Mouse (Mus musculus): ENCODE data around the gene Kdm1b. TPM values are rescaled to one million over a fixed set of nuclear protein-coding genes. Genes with fewer than 3 reads are reported as not detected.

The Kdm1b gene
- polyA plus RNA-seq, 1 experiment from 2014 or later = 9.9 TPM

GRCm38 (mm10) chr13:47050009-47050408 is 6.7 kb downstream of the Kdm1b start:
- Histone ChIP-seq H3K4me1 (ENCODE audit: control insufficient read depth, insufficient read depth, low read length) (no peaks in the 10 kb centered on the region), H3K9me3 (replicated peaks; ENCODE audit: control insufficient read depth, low read length) (no peaks in the 10 kb centered on the region), H3K36me3 (ENCODE audit: control insufficient read depth, insufficient read depth) (peaks cover 15% of the 10 kb centered on the region), H3K27me3 (ENCODE audit: control insufficient read depth, insufficient read depth, low read length) (no peaks in the 10 kb centered on the region), H3K4me2 (ENCODE audit: low read depth, low read length) (no peak overlapping the region), H3K4me3 (ENCODE audit: low read length) (no peak overlapping the region), H3K9ac (ENCODE audit: low read length) (no peak overlapping the region), H3K27ac (ENCODE audit: low read length) (no peak overlapping the region)
- ATAC-seq (replicated peaks; ENCODE audit: extremely low read depth, insufficient read depth, low FRiP score) = no peak
- WGBS = 35% methylated on average over 4 of the region's 4 CpGs

GRCm38 (mm10) chr13:47053971-47054370 is 10.7 kb downstream of the Kdm1b start:
- Histone ChIP-seq H3K36me3 (ENCODE audit: control insufficient read depth, insufficient read depth) (peaks cover 10% of the 10 kb centered on the region), H3K4me3 (ENCODE audit: low read length) (no peak overlapping the region), H3K27ac (ENCODE audit: low read length) (no peak overlapping the region), H3K4me2 (ENCODE audit: low read depth, low read length) (no peak overlapping the region), H3K9me3 (replicated peaks; ENCODE audit: control insufficient read depth, low read length) (no peaks in the 10 kb centered on the region), H3K4me1 (ENCODE audit: control insufficient read depth, insufficient read depth, low read length) (no peaks in the 10 kb centered on the region), H3K9ac (ENCODE audit: low read length) (no peak overlapping the region), H3K27me3 (ENCODE audit: control insufficient read depth, insufficient read depth, low read length) (no peaks in the 10 kb centered on the region)
- WGBS = 77% methylated on average over 10 of the region's 10 CpGs
- no peak for ATAC-seq (replicated peaks; ENCODE audit: extremely low read depth, insufficient read depth, low FRiP score)

GRCm38 (mm10) chr13:47056126-47056525 is 12.8 kb downstream of the Kdm1b start:
- Histone ChIP-seq H3K27me3 (ENCODE audit: control insufficient read depth, insufficient read depth, low read length) (no peaks in the 10 kb centered on the region), H3K36me3 (ENCODE audit: control insufficient read depth, insufficient read depth) (peaks cover 9% of the 10 kb centered on the region; the same call in 1 of the 2 replicates), H3K9ac (ENCODE audit: low read length) (no peak overlapping the region), H3K4me3 (ENCODE audit: low read length) (no peak overlapping the region), H3K4me1 (ENCODE audit: control insufficient read depth, insufficient read depth, low read length) (no peaks in the 10 kb centered on the region), H3K27ac (ENCODE audit: low read length) (no peak overlapping the region), H3K4me2 (ENCODE audit: low read depth, low read length) (no peak overlapping the region), H3K9me3 (replicated peaks; ENCODE audit: control insufficient read depth, low read length) (no peaks in the 10 kb centered on the region)
- peak; percentile 32; the same call in 1 of the 2 replicates for ATAC-seq (replicated peaks; ENCODE audit: extremely low read depth, insufficient read depth, low FRiP score)
- 70% methylated on average over 11 of the region's 11 CpGs for WGBS

- H3K4me2 ChIP-seq (ENCODE audit: low read depth, low read length) = no peak overlapping the region
- H3K9ac ChIP-seq (ENCODE audit: low read length) = no peak overlapping the region
- no peaks in the 10 kb centered on the region for H3K27me3 ChIP-seq (ENCODE audit: control insufficient read depth, insufficient read depth, low read length)
- no peak overlapping the region for H3K27ac ChIP-seq (ENCODE audit: low read length)
- no peaks in the 10 kb centered on the region for H3K4me1 ChIP-seq (ENCODE audit: control insufficient read depth, insufficient read depth, low read length)
- H3K36me3 ChIP-seq (ENCODE audit: control insufficient read depth, insufficient read depth) = peaks cover 6% of the 10 kb centered on the region; the same call in 1 of the 2 replicates
- H3K4me3 ChIP-seq (ENCODE audit: low read length) = no peak overlapping the region
- ATAC-seq (replicated peaks; ENCODE audit: extremely low read depth, insufficient read depth, low FRiP score) = no peak
- H3K9me3 ChIP-seq (replicated peaks; ENCODE audit: control insufficient read depth, low read length) = no peaks in the 10 kb centered on the region
- WGBS = 82% methylated on average over 5 of the region's 5 CpGs
These were observed 13.5 kb downstream of the Kdm1b start for GRCm38 (mm10) chr13:47056781-47057180.

- Histone ChIP-seq H3K27me3 (ENCODE audit: control insufficient read depth, insufficient read depth, low read length) (no peaks in the 10 kb centered on the region), H3K36me3 (ENCODE audit: control insufficient read depth, insufficient read depth) (0 out of 2 replicates have a peak, but pooled peaks cover 11% of the 10 kb centered on the region), H3K9me3 (replicated peaks; ENCODE audit: control insufficient read depth, low read length) (no peaks in the 10 kb centered on the region), H3K4me3 (ENCODE audit: low read length) (no peak overlapping the region), H3K27ac (ENCODE audit: low read length) (no peak overlapping the region), H3K4me1 (ENCODE audit: control insufficient read depth, insufficient read depth, low read length) (no peaks in the 10 kb centered on the region), H3K9ac (ENCODE audit: low read length) (no peak overlapping the region), H3K4me2 (ENCODE audit: low read depth, low read length) (no peak overlapping the region)
- WGBS = 93% methylated on average over 17 of the region's 17 CpGs
- ATAC-seq (replicated peaks; ENCODE audit: extremely low read depth, insufficient read depth, low FRiP score) = no peak
These were observed 19.5 kb downstream of the Kdm1b start for GRCm38 (mm10) chr13:47062756-47063155.

- WGBS = 64% methylated on average over 15 of the region's 15 CpGs
These were observed 20.9 kb downstream of the Kdm1b start for GRCm38 (mm10) chr13:47063985-47064760.

GRCm38 (mm10) chr13:47066516-47066915 is 23.2 kb downstream of the Kdm1b start:
- no peak overlapping the region for H3K27ac ChIP-seq (ENCODE audit: low read length)
- no peaks in the 10 kb centered on the region for H3K27me3 ChIP-seq (ENCODE audit: control insufficient read depth, insufficient read depth, low read length)
- no peaks in the 10 kb centered on the region for H3K9me3 ChIP-seq (replicated peaks; ENCODE audit: control insufficient read depth, low read length)
- H3K9ac ChIP-seq (ENCODE audit: low read length) = no peak overlapping the region
- no peak overlapping the region for H3K4me2 ChIP-seq (ENCODE audit: low read depth, low read length)
- no peaks in the 10 kb centered on the region for H3K4me1 ChIP-seq (ENCODE audit: control insufficient read depth, insufficient read depth, low read length)
- WGBS = 95% methylated on average over 10 of the region's 10 CpGs
- ATAC-seq (replicated peaks; ENCODE audit: extremely low read depth, insufficient read depth, low FRiP score) = no peak
- 0 out of 2 replicates have a peak, but pooled peaks cover 8% of the 10 kb centered on the region for H3K36me3 ChIP-seq (ENCODE audit: control insufficient read depth, insufficient read depth)
- no peak overlapping the region for H3K4me3 ChIP-seq (ENCODE audit: low read length)

More at GRCm38 (mm10) chr13:47063985-47064760, 20.9 kb downstream of the Kdm1b start:
- Histone ChIP-seq H3K4me3 (ENCODE audit: low read length) (no peak overlapping the region), H3K27me3 (ENCODE audit: control insufficient read depth, insufficient read depth, low read length) (no peaks in the 10 kb centered on the region), H3K27ac (ENCODE audit: low read length) (no peak overlapping the region), H3K9me3 (replicated peaks; ENCODE audit: control insufficient read depth, low read length) (no peaks in the 10 kb centered on the region), H3K4me1 (ENCODE audit: control insufficient read depth, insufficient read depth, low read length) (no peaks in the 10 kb centered on the region), H3K9ac (ENCODE audit: low read length) (no peak overlapping the region), H3K36me3 (ENCODE audit: control insufficient read depth, insufficient read depth) (0 out of 2 replicates have a peak, but pooled peaks cover 11% of the 10 kb centered on the region), H3K4me2 (ENCODE audit: low read depth, low read length) (no peak overlapping the region)
- no peak for ATAC-seq (replicated peaks; ENCODE audit: extremely low read depth, insufficient read depth, low FRiP score)

- H3K27me3 ChIP-seq (ENCODE audit: control insufficient read depth, insufficient read depth, low read length) = no peaks in the 10 kb centered on the region
- H3K9ac ChIP-seq (ENCODE audit: low read length) = no peak overlapping the region
- ATAC-seq (replicated peaks; ENCODE audit: extremely low read depth, insufficient read depth, low FRiP score) = no peak
- H3K4me3 ChIP-seq (ENCODE audit: low read length) = no peak overlapping the region
- H3K36me3 ChIP-seq (ENCODE audit: control insufficient read depth, insufficient read depth) = peaks cover 8% of the 10 kb centered on the region; the same call in 1 of the 2 replicates
- H3K4me1 ChIP-seq (ENCODE audit: control insufficient read depth, insufficient read depth, low read length) = no peaks in the 10 kb centered on the region
- no peak overlapping the region for H3K27ac ChIP-seq (ENCODE audit: low read length)
- 85% methylated on average over 6 of the region's 6 CpGs for WGBS
- H3K9me3 ChIP-seq (replicated peaks; ENCODE audit: control insufficient read depth, low read length) = no peaks in the 10 kb centered on the region
- H3K4me2 ChIP-seq (ENCODE audit: low read depth, low read length) = no peak overlapping the region
These were observed 23.7 kb downstream of the Kdm1b start for GRCm38 (mm10) chr13:47067001-47067400.

- ATAC-seq (replicated peaks; ENCODE audit: extremely low read depth, insufficient read depth, low FRiP score) = no peak
- no peaks in the 10 kb centered on the region for H3K9me3 ChIP-seq (replicated peaks; ENCODE audit: control insufficient read depth, low read length)
- WGBS = 79% methylated on average over 15 of the region's 15 CpGs
- H3K9ac ChIP-seq (ENCODE audit: low read length) = no peak overlapping the region
- H3K4me2 ChIP-seq (ENCODE audit: low read depth, low read length) = no peak overlapping the region
- no peaks in the 10 kb centered on the region for H3K4me1 ChIP-seq (ENCODE audit: control insufficient read depth, insufficient read depth, low read length)
- no peaks in the 10 kb centered on the region for H3K27me3 ChIP-seq (ENCODE audit: control insufficient read depth, insufficient read depth, low read length)
- H3K27ac ChIP-seq (ENCODE audit: low read length) = no peak overlapping the region
- peaks cover 5% of the 10 kb centered on the region; the same call in 1 of the 2 replicates for H3K36me3 ChIP-seq (ENCODE audit: control insufficient read depth, insufficient read depth)
- no peak overlapping the region for H3K4me3 ChIP-seq (ENCODE audit: low read length)
These were observed 27.2 kb downstream of the Kdm1b start for GRCm38 (mm10) chr13:47070329-47071080.
